Mouse (Mus musculus): ENCODE measurements around the gene Herc3.
"Not testable (repeated sequence)": the region's sequence is repeated elsewhere in the genome, so short reads cannot be mapped to it uniquely, and the experiment has no call there.

The Herc3 gene

DNA sequence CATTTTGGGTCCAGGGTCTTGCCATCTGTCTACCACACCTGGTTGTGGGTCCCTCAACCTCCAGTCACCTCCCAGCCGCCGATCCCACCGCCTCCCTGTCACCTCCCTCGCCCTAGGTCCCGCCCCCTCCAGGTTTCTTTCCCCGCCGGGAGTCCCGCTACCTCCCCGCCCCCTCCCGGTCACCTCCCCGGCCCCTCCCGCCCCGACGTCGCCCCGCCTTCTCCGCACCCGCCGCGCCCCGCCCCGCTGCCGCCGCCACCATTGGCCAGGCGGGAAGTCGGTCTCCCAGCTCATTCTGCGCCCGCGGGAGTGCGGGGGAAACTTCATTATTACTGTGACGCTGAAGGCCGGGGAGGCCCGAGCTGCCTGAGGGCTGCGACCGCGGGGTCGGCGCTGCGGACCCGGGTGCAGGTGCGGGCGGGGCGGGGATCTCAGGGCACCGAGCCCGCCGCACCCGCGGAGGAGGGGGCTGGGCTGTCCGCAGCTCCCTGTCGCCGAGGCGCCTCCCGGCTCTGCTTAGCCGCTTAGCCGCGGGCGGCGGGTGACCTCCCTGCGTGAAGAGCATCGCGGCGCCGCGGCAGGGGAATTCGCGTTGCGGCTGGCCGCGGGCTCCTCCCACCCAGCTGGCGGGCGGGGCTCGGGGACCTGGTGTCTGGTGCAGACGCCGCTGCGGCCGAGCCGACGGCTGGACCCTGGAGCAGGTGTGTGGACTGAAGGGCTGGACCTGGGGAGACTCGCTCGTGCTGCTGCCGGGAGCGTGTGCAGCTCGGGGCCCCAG lies at the start of gene Herc3:
Gene Herc3, plus strand, starts transcription at position 234 of the 778 bp plus-strand sequence.
- peak; percentile 79 for DNase-seq

DNA sequence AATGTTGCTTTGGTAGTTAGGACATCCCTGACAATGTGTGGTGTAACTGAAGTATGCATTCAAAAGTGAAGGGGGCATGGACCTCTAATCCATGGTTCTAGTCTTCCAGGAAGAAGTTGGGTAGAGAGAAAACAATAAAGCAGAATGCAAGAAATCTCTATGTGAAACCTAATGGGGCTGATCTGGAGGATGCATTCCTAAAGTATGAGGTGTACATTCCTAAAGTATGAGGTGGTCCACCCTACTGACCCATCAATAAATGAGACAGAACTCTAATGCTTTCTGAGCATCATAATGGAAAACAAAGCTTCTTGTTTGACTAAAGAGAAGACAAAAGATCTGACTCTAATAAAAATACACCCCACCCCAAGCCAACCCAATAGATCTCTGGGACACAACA lies 29.9 kb upstream of the Herc3 start:
- no peak for DNase-seq

DNA sequence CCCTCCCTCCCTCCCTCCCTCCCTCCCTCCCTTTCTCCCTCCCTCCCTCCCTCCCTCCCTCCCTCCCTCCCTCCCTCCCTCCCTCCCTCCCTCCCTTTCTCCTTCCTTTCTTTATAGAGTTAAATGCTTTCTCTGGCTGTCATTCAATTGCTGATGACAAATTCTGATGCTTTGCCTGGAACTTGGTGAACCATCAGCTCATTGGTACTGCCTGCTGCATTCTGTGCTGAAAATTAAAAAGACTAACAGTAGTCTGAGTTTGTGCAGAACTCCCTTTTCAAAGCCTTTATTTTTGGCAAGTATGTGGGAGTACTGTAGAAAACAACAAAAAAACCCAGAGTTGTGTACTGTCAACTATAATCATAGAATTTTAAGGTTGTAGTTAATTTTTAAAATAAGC lies 16.9 kb upstream of the Herc3 start:
- DNase-seq, result no peak

DNA sequence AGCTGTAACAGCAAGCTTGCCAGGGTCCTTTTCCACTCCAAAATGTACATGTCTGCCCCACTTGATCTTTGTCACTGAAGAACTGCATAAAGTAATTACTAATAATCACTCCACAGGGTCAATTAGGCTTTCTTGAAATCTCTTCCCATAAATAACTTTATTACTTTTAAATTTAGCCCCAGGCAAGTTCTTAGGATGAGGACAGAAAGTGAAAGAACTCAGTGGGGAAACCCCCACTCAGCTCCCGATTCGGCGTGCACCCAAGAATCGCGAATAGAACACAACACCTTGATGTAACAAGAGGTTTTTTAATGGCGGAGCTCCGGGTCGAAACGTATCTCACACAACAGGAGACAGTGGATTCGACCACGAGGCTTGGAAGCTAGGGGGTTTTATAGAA lies 14.2 kb upstream of the Herc3 start:
- not testable (repeated sequence) for DNase-seq

DNA sequence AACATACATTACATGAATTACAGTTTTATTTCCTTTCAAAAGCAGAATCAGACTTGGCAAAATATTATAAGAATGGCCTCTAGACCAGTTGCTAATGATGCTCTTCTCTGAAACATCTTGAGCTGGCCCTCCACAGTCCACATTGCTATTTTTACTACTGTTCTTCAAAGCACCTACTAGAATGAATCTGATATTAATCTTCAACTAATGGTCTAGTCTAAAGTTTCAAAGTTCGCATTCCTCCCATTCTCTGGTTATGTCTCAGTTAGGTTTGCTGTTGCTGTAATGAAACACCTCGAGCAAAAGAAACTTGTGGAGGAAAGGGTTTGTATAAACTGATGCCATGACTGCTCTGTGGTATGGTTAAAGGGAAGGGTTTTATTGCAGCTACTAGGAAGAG lies 5.6 kb upstream of the Herc3 start:
- no peak for DNase-seq

DNA sequence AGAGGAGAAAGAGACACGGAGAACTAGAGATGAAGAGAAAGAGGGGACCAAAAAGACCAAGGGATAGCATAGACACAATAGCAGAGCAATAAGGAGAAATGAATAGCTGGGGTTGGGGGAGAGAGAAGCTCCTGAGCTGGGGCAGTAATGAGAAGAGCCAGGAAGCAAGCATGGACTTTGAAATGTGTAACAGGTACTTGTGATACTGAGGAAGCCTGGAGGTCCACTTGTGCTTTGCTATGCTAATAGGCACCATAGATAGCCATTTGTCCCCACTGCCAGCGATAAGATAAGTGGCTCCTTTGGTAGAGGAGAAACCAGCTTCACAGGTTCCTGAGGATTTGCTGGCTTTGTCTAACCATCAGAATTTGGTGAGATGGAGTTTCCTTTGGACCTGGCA lies 5.2 kb upstream of the Herc3 start:
- DNase-seq, result no peak

DNA sequence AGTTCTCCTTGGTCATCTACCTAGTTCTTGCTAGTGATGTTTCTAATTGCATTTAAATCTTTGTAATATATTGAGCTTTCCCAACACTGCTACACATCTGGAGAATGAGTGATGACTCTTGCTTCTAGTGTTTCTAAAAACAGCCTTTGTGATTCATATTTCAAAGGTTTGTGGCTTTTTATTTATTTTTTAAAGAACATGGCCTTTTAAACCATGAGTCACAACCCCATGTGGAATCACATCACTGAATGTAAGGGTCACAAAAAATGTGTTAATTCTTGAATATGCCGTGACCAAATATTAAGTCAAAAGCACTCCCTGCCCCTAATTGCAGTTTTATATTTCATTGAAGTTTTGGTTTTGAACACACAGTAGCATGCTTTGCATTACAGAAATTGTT lies 2.7 kb upstream of the Herc3 start:
- DNase-seq, result no peak

DNA sequence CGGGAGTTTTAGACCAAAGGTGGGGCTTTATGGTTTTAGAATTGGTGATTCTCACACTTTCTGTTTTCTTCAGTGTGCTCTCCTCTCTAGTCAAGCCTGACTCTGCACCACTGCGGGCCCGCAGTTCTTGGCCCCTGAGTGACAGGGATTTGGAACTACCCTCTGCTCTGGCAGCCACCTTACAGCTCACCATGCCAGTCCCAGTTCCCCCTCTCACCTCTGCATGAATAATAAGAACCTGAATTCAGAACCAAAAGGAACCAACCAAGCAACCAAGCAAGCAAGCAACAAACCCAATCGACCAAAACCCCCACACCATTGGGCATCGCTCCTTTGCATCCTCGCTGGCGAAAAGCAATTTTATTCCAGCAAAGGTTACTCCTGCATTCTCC lies 429 bp upstream of the Herc3 start:
- no peak for DNase-seq

DNA sequence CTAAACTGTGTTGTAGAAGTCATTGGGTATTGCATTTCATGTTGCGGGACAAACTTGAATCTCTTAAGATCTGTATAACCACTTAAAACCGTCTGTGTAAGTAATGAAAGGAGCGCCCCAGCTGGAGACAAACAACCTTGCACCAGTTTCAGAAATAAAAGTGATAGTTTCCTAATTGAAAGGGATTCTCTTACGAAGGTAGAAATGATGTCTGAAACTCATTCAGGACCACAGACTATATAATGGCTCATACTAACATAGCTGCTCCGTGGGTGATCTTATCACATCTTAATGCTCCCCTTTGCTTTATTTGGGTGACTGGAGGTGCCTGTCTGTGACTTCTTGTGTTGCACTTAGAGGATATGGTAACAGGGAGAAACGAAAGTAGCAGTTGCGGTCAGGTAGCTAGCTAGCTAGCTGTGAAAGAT lies 1.3 kb downstream of the Herc3 start:
- no peak for DNase-seq

DNA sequence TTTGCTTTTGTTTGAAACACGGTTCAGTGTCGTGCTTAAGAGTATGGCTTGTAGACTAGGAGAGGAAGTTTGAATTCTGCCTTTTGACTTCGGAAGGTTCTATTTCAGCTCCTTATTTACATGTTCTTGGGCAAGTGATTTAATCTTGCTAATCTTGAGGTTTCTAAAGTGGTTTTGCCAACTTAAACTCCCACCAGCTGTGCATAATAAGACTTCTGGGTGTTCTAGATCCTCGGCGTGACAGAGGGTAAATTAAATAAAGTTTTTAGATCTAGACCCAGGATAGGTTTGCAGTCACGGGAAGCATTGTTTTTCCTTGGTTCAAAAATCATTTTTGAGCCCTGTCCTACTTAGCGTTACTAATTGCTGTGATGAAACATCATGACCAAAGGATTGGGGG lies 3.2 kb downstream of the Herc3 start:
- DNase-seq, result no peak

DNA sequence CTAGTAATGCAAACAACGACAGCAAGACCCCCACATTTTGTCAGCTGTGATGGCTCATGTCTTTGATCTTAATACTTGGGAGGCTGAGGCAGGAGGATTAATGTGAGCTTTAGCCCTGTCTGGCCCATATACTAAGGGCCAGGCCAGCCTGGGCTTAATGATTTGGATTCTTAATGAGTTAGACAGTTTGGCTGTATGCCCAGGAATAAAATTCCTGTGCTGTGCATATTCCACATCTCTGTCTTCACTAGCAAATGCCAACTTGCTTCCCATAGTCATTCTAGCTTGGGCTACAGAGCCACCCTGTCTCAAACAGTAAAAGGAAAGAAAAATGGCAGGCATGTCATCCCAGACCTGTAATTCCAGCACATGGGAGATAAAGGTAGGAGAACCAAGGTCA lies 4.3 kb downstream of the Herc3 start:
- DNase-seq, result no peak

DNA sequence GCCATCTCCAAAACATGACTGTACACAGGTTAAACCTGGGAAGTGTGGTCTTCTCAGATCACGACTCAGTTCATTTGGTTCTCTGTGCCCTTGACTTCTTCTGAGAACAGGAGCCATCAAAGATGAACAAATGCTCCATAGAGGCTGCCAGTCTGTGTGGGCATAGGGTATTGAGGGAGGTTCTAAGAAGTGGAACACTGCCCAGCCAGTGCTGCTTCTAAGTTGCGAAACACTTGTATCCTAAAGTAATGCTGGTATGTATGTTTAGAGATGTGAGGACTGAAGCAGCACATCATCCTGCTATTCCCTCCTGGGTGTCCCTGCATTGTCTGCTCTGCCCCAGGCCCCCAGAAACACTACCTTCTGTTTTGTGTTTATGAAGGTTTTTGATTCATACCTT lies 5.2 kb downstream of the Herc3 start:
- DNase-seq, result no peak

DNA sequence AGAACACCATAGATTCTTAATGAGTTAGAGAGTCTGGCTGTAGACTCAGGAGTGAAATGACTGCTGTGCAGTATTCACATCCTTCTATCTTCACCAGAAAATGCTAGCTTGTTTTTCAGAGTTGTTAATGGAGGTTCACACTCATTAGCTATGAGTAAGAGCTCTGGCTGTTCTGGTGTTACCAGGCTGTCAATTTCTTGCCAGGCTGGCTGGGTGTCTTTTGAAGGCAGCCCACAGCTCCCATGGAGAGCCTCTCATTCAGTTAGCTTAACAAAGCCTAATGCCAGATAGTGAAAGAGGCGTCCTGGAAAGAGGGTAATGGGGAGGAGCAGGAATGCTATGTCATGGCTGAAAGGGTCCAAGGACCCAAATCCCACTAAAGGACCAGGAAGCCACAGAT lies 6.7 kb downstream of the Herc3 start:
- DNase-seq, result no peak

DNA sequence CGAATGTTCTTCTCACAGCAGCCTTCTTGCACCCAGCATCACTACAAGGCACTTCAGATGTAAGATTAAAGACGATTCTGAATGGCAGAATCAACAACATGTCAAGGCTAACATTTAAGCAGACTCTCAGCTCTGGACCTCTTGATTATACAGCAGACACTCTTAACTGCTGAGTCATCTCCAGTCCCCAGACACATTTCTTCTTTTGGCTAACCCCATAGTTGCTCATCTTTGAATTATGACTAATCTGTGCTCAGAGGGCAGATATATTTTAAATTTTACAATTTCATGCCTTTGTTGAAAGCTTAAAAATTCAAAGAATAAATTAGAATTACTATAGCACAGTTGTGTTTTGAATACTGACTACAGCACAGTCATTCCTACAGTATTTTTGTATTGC lies 9.9 kb downstream of the Herc3 start:
- DNase-seq, result no peak

DNA sequence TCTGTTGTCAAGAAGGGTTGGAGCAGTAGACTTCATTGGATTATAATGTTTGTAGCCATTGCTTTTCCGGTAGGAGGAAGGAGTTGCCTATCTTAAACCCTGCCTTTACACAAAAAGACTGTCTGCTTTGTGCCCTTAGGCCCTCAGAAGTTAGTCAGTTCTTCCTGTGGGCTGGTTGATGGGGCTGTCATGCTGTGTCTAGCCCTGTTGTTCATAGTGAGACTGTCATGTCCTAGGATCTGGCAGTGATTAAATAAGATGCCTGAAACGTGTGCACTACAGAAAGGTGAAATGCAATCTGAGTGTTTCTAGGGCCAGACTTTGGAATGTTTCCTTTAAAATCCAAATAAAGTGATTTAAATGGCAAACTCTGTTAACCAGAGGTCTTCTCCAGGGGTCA lies 10.9 kb downstream of the Herc3 start:
- DNase-seq, result no peak

DNA sequence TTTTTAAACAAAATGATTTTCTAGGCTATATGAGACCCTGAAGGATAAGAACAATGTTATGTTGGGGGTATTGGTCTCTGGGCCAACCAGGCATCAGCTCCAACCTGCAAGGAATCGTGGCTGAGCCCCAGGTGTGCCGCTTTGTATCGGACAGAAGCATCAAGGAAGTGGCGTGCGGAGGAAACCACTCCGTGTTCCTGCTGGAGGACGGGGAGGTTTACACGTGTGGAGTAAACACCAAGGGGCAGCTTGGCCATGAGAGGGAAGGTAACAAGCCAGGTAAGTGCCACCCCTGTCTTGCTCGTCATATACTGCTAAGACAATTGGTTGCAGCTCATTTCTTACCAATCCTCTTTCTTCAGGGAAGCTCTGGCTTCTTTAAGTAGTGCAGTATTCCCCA lies 12.3 kb downstream of the Herc3 start:
- DNase-seq, result no peak

DNA sequence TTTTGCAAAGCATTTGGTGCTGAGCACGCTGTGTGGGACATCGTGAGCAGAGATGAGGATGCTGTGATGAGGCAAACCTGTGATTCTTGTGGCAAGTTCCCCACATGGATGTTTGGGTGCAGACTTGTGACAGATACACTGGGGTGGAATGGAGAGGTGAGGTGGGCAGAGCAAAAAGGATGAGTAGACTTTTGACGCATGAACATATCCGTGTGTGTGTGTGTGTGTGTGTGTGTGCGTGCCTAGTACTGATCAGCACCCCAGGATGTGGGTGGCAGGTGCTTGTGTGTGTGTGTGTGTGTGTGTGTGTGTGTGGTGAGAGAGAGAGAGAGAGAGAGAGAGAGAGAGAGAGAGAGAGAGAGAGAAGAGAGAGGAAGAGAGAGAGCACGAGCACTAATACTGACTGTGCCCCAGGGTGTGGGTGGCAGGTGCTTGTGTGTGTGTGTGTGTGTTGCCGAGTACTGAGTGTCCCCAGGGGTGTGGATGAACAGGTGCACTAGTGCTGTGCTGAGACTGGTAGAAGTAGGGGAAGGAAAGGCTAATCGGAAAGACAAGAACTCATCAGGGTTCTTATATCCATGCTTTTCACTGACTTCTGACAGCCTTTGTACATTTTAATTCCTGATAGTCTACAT lies 13.0 kb downstream of the Herc3 start:
- no peak for DNase-seq

DNA sequence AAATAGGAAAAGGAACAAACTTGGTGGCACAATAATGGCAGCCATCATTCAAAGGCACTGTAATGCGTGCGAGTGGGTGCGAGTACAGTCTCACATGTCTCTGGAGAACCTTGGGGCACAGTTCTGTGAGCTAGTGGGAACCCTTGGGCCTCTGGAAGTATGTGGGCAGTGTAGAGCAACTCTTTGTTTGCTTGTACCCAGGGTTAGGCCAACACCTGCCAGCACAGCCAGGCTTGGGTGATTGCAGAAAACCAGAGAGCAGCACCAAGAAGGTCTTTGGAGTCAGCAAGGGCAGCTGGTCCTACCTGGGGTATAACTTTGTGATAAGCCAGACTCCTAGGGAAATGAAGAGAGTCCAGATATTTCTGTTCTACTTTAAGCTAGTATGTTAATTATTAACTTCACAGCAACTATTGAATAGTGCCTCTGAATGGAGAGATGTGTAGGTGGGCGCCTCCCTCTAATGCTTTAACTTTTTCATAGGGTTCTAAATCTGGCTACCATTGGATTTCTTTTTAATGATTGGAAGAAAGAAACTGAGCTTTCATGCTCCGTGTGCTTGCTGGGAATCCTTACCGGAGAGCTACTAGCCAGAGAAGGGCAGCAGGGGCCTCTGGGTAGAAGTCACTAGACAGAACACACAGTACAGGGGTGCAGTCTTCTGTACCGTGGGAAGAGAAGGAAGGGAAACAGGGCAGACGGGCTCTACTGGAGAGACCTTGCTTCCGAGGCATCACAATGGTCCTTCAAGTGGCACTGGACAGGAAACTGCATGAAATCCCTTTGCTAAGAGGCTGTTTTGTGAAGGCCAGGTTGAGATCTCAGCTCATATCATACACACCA lies 15.8 kb downstream of the Herc3 start:
- no peak for DNase-seq

DNA sequence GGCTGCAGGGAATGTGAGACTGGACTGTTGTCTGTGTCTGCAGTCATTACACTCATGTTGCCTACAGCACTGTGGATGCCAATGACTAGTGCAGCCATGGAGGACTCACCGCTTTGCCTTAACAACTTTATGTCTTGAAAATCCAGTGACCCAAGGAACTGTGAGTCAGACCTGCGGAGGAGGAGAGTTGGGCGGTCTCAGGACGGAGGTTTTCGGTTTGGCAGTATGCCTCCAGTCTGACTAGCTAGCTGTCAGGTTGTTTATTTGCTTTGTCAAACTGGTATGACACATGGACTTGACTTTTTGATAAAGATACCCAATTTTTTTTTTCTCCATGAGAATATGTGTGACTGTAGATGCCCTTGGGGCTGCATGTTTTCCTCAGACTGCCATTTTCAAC lies 16.6 kb downstream of the Herc3 start:
- peak; percentile 19 for DNase-seq

DNA sequence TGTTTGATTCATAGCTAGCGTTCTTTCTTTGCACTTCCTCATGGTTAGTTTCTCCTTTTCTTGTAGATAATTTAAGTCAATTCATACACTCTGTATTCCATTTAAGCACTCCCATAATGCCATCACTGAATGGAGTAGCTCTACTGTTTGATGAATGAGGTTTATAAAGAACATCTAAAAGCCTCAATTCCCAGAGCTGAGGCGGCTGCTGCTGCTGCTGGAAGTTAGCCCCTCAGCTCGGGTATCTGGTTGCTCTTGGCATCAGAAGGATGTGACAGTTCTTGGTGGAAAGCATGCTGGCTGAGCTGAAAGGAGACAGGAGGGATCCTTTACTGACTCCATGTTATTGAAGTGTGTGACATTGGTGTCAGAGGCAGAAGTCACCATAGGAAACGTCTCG lies 18.1 kb downstream of the Herc3 start:
- no peak for DNase-seq

DNA sequence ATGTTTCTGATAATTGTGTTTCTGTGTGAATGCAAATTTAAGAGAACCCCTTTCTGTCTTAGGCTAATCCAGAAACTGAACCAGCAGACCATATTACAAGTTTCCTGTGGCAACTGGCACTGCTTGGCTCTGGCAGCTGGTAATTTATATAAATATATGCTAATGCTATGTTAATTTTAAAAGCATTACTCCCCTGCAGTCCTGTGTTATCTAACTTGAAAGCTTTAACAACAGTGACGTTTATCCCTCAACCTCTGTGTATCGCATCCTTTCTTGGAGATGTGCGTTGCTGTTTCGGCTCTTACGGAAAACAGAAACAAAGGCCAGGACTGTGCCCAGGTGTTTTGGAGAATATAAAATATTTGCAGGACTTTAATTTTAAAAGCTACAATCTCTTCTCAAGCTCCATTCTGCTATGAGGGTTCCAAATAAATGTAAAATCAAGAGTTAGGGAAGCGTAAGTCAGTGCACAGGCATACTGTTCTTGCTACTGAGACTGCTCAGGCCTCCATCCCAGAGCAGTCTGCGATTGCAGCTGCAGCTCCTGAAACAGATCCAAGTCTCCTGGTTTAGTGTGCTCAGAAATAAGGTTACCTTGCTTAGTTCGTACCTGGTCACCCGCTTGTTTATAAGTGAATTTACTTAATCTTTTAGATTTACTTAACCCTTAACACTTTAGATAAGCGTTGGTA lies 24.6 kb downstream of the Herc3 start:
- no peak for DNase-seq

DNA sequence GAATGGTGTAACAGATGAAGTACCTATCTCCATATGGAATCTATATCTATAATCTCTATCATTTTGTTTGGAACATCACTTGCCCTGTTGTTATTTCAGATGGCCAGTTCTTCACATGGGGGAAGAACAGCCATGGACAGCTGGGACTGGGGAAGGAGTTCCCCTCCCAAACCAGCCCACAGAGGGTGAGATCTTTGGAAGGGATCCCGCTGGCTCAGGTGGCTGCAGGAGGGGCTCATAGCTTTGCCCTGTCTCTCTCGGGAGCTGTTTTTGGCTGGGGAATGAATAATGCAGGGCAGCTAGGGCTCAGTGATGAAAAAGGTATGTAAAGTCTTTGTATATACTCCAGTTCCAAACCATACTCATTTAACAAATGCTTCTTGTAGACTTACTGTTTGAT lies 25.2 kb downstream of the Herc3 start:
- no peak for DNase-seq

DNA sequence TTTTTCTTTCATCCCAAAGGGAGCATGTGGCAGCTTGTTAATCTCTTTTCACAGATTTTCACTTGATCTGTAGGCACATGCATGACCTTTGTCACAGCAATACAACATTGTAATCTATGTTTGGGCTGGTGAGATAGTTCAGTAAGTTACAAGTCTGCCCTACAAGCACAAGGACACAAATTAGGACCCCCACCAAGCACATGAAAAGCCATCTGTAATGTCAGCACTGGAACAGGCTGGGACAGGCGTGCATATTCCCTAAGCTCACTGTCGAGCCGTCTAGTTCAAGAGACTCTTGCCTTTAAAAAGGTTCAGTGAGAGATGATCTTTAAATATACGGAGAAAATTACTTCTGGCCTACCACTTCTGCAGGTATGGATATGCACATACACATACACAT lies 28.3 kb downstream of the Herc3 start:
- DNase-seq, result no peak

Data from kidney, adult 11 months (tissue).